Mouse (Mus musculus): ENCODE data around the gene Zfp579.

- TF ChIP-seq TAL1 (IDR thresholded peaks at IDR 0.05; ENCODE audit: low read length) (no peak), GATA1 (IDR thresholded peaks at IDR 0.05; ENCODE audit: low read length) (no peak)
Measured at GRCm38 (mm10) chr7:5008229-5008628, 12.3 kb upstream of the Zfp579 start.

All from erythroblast, embryonic 14.5 days (primary cell).